Mouse (Mus musculus): ENCODE data around the gene Fam178b.
"Not testable (repeated sequence)": the region's sequence is repeated elsewhere in the genome, so short reads cannot be mapped to it uniquely, and the experiment has no call there.

The Fam178b gene

DNA sequence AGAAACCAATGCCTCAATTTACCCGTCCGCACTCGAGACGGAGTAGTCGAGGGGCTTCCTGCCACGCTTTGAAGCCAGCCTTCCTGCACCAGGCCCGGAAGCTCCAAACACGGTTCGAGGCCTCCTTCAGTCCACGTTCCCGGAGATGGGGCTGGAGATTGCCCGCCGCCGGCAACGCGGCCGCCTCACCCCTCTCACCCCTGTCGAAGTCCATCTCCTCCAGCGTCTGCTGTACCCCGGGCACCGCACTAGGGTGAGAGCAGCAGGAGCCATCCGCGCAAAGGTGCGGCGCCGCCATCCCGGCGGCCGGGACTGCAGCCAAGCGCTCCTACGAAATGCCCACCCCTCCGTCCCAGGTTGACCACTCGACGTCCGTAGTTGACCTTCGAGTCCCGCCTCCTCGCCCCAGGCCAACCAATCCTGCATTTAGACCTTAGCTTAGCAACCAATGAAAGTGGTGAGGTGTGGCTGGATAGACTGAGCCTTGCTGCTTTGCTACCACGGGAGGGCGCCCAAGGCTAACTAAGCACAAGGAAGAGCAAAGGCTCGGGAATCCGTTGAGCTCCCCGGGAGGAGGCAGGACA, 136.0 kb downstream of the Fam178b start, which contains the start of gene Ankrd39:
Ankrd39 (minus strand) TSS at position 558 of the 584 bp plus-strand sequence.
- DNase-seq (ENCODE audit: low read depth, low spot score), result peak; percentile 99

DNA sequence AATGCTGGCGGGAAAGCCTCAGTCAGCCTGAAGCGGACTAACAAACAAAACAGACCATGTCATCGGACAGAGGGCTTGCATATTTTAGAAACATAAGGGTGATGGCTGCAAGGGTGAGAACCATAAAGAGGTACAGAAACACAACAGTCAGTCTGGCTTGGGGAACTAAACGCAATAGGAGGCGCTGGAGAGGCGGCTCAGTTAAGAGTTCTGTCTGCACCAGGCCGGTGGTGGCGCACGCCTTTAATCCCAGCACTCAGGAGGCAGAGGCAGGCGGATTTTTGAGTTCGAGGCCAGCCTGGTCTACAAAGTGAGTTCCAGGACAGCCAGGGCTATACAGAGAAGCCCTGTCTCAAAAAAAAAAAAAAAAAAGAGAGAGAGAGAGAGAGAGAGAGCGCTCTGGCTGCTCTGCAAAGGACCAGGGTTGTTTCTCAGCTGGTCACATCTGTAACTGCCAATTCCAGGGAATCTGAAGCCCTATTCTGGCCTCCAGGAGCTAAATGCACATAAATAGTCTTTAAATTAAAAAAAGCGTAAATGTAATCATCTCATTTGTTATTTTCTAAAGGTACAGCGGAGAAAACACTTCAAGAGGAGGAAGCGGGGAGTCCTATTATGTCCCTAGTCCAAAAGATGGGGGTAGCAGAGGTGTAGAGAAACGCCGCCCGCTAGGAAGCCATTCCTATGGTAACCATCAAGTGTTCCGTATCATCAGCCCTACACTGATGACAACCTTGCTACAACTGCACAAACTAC, 137.0 kb downstream of the Fam178b start:
- peak; percentile 67 for DNase-seq (ENCODE audit: low read depth, low spot score)

DNA sequence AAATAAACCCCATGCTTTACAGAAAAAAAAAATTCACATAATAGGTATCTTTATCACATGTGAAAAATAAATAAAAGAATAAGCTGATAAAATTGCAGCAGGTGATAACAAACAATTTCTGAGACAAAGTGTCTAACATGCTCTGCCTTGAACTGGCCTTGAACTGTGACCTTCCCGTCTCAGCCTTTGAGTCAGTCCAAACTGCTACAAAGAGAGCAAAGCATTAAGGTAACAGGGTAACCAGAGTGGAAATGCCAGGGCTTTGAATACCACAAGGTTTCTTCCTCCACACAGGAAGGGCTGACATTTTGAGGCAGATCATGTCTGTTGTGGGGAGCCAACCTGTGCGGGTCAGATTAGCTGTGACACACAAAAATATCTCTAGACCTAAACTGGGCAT, 137.6 kb downstream of the Fam178b start:
- peak; percentile 43 for DNase-seq (ENCODE audit: low read depth, low spot score)

DNA sequence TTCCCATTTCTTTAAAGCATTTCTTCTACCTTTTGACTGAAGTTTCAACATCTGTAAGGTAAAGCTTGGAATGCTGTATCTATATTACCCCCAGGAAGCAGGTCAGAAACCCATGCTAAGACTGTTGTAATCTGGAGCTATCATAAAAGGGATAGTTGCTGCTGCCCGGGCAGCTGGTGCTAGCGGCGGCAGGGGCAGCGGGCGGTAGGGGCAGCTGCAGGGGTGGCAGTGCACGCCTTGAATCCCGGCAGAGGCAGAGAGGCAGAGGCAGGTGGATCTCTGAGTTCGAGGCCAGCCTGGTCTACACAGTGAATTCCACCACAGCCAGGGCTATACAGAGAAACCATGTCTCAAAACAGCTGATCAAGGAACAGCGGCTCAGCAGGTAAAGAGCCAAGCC, 140.1 kb downstream of the Fam178b start:
- no peak for DNase-seq (ENCODE audit: low read depth, low spot score)

DNA sequence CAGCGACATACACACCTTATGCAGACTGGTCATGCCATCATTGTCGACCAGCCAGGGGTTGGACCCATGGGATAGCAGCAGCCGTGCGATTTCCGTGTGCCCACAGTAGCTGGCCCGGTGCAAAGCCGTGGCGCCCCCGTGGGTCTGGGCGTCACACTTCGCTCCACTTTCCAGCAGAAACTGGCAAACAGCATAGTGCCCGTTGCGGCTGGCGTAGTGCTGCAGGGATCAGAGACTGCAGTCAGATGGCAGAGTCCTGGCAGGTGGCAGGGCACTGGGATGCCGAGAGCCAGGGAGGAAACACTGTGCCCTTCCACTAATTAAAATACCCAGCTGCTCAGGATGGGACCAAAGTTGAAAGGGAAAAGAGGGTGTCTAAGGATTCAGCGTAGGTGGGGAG, 141.1 kb downstream of the Fam178b start:
- no peak for DNase-seq (ENCODE audit: low read depth, low spot score)

DNA sequence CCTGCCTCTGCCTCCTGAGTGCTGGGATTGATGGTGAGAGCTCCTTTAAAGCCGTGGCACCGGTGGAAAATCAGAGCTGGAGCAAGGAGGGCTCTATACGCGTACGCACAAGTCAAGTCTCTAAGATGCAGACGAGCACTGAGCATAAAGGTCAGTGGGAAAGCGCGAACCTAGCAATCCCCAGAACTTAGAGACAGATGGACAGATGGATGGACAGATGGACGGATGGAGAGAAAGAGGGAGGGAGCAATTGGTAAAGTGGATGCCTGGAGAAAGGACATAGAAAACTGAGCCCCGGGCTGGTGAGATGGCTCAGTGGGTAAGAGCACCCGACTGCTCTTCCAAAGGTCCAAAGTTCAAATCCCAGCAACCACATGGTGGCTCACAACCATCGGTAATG, 142.2 kb downstream of the Fam178b start:
- DNase-seq (ENCODE audit: low read depth, low spot score), result no peak

GRCm38 (mm10) chr1:36540132-36540531, 142.9 kb downstream of the Fam178b start:
- DNase-seq (ENCODE audit: low read depth, low spot score), result no peak

DNA sequence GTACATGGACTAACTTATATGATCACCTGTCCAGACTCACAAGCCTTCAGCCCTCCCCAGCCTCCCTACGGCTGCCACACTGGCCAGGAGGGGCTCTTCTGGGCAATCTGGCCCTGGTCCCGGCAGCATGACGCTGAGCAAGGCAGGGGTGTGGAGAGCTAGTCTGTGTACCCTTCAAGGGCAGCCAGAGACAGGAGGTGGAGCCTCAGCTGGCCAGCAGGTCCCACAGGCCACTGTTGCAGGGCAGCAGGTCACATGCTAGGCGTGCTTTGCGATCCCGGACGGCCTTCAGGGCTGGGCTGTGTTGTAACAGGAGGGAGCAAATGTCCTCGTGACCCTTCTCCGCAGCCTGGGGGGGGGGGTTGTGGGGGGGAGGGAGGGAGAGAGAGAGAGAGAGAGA, 143.8 kb downstream of the Fam178b start, which contains the start of gene Gm42417:
Gm42417 (minus strand) TSS at position 244 of the 400 bp plus-strand sequence.
- DNase-seq (ENCODE audit: low read depth, low spot score), result no peak

DNA sequence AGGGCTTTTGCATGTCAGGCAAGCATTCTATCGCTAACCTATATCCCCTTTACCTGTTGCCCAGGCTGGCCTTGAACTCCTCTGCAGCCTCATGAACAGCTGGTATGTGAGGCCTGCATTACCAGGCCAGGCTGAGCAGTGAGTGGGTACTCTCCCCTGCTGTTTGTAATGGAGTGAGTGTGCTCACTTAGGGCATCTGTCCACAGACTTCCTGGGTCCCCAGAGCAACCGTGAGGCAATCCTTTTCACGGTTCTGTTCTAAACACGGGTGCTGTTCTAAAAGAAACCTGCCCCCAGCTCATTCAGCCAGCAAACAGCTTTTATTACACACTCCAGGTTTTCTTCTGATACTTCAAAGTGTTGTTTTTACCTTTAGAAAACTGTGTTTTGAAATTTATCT, 144.3 kb downstream of the Fam178b start:
- DNase-seq (ENCODE audit: low read depth, low spot score), result no peak

GRCm38 (mm10) chr1:36536783-36537182, 146.2 kb downstream of the Fam178b start, which contains the start of gene Ankrd23:
Gene Ankrd23, minus strand, starts transcription at chr1:36536883.
- DNase-seq (ENCODE audit: low read depth, low spot score), result not testable (repeated sequence)

DNA sequence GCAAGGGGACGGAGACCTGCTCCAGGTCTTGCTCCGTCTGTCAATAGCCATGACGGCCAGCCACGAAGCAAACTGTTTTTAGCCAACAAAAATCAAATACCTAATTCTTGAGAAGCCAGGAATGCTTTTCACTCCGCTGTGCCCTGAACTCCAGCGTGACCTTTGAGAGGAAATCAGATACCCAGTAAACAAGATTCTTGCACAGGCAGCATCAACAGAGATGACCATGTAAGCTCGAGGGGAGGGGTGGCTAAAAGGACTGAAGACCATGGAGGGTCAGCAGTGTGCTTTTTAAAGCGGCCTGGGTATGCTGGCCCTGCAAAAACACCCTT, 146.6 kb downstream of the Fam178b start:
- DNase-seq (ENCODE audit: low read depth, low spot score), result no peak

DNA sequence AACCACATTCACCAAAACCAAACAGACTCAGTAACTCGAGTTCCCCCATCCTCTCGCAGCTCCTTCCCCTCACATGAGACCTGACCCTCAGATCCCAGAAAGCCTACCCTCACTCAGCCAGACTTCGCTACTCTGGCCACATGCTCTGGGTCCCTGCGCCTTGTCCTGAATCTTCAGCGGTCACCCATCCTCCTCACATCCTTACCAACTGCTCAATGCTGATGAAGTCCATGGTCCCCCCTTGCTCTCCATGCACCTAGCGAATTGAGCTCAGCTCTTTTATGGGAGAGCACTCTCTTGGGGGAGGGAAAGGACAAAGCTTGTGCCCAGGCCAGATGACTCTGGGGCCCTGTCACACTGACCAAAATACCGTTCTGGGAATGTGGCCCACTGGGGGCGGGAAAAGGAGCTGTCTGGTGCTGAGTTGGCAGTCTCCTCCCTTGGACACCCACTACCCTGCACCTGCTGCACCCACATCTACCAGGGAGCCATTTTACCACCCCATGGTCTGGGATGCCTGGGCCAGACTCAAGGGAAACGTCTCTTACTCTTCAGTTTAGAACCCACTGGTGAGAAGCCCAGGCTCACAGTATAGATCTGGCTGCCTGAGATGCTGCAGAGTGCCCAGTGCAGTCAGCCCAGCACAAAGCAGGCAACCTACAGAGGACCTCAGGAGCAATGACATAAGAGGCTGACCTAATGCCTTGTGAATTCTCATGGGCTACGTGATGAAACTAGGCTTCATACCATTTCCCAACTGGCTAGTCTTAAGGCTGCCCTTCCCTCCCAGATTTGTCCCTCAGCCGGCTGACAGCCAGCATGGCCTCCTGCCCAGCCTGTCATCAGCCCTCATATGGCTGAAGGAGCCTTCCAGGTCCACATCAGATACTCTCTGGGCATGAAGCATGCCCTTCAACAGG, 147.2 kb downstream of the Fam178b start:
- DNase-seq (ENCODE audit: low read depth, low spot score), result no peak

- DNase-seq (ENCODE audit: low read depth, low spot score), result no peak
Measured at GRCm38 (mm10) chr1:36534595-36535058, 148.4 kb downstream of the Fam178b start.

GRCm38 (mm10) chr1:36533546-36533945, 149.4 kb downstream of the Fam178b start:
- peak; percentile 43 for DNase-seq (ENCODE audit: low read depth, low spot score)

DNA sequence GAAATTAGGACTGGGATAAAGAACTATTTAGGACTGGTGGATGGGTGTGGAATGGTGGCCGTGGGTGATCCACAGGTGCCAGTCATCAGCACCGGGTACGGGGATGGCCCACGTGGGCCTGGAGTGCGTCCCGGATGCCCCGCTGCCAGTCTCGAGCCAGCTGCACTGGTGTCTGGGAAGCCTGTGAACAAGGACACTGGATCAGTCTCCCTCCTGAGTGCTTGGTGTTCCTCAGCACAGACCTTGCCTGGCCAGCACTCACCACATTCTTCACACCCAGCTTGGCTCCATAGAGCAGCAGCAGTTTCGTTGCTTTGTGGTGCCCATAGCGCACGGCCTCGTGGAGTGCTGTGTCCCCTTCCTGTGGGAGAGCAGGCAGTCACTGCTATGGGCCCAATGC, 151.5 kb downstream of the Fam178b start:
- DNase-seq (ENCODE audit: low read depth, low spot score), result no peak

DNA sequence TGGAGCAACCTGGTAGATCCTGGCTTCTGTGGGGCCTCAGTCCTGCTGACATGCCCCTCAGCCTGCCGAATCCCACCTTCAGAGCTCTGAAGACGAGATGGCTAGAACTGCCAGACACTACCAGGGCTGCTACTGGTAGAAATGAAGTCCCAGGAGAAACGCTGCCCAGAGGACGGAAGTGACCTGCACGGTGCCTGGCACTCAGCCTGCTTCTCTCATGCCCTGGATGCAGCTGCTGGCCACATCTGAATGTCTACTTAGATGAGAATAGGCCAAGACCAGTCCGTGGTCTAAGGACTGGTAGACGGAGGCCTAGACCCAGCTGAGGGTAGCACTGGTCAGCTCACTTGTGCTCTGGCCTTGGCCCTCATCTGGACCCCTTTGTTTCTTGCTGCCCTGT, 152.0 kb downstream of the Fam178b start:
- no peak for DNase-seq (ENCODE audit: low read depth, low spot score)

DNA sequence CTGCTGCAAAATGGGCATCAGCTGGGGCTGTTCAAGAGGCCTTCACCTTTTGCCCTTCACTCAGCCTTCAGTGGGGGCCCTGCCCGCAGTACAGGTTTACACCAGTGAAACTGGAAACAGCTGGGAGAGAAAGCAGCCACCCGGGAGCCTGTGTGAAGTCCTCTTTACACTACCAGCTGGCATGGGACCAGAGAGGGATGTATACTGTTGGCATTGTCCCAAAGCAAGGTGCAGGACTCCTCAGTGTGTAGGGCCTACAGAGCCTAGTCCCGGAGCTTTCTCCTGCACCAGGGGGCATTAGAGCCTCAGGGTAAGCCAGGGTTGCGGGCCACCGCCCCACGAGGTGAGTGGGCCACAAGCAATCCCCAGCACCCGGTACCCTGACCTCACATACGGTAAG, 152.5 kb downstream of the Fam178b start:
- DNase-seq (ENCODE audit: low read depth, low spot score), result no peak

DNA sequence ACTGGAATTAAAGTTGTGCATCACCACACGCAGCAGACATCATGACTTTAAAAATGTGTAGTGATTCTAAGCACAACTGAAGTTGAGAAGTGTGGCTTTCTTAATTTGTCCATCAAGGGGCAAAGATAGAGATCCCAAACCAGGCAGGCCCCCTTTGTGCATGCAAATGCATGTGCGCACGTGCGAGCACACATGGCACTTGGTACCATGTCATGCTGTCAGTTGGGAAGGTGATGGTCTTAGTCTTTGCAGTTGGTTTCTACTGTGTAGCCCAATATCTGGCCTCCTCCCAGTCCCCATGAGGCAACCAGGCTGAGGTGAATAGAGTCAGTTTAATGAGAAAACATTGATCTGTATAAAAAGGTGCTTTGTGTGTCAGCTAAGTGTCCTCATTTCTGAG, 153.1 kb downstream of the Fam178b start:
- no peak for DNase-seq (ENCODE audit: low read depth, low spot score)

DNA sequence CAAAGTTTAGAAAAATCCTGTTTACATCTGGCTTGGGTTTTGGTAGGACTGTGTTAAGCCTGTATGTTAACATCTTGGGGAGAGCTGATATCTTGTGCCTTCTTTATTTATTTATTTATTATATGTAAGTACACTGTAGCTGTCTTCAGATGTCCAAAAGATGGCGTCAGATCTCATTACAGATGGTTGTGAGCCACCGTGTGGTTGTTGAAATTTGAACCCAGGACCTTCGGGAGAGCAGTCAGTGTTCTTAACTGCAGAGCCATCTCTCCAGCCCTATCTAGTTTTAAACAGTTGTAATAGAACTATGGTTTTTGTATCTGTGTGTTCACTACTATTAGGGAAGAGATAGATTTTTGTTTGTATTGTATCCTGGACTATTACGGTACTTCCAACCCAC, 153.7 kb downstream of the Fam178b start:
- no peak for DNase-seq (ENCODE audit: low read depth, low spot score)

GRCm38 (mm10) chr1:36528351-36528750, 154.6 kb downstream of the Fam178b start:
- DNase-seq (ENCODE audit: low read depth, low spot score), result peak; percentile 74

GRCm38 (mm10) chr1:36526903-36527302, 156.1 kb downstream of the Fam178b start:
- no peak for DNase-seq (ENCODE audit: low read depth, low spot score)

GRCm38 (mm10) chr1:36525774-36526173, 157.2 kb downstream of the Fam178b start:
- no peak for DNase-seq (ENCODE audit: low read depth, low spot score)
